Mouse (Mus musculus) embryonic facial prominence, embryonic 11.5 days (tissue): ENCODE measurements at regions not wholly inside any gene's neighbourhood (a gene's known extent, or its start where the extent isn't known, plus 50 kb on each side); places are given as distances from the start of the nearest gene placed in this dataset.

Source experiments
- ATAC-seq: fragments of 200-750 bp; cut with Nextera tagmentation; replicated peaks from 2 replicates; pipeline ENCODE4 v1.8.0; 2017; ENCODE audit warnings: low read depth; ENCODE audit not compliant: insufficient number of reproducible peaks, low FRiP score, low TSS enrichment
- DNase-seq: peaks from one replicate; pipeline ENCODE4 v3.0.0-alpha.2; 2015; ENCODE audit warnings: low spot score
- H3K27ac ChIP-seq: fragments of 300-500 bp; sonication (generic); replicated peaks from 2 replicates; pipeline ENCODE4 v1.5.1; 2014; ENCODE audit warnings: mild to moderate bottlenecking, low read depth, low read length, control low read depth
- H3K27me3 ChIP-seq: fragments of 300-500 bp; sonication (generic); 2 replicates; pipeline ENCODE4 v1.6.1; 2014; ENCODE audit warnings: mild to moderate bottlenecking, low read length, moderate library complexity, mixed read lengths; ENCODE audit not compliant: control insufficient read depth, insufficient read depth
- H3K36me3 ChIP-seq: fragments of 300-500 bp; sonication (generic); replicated peaks from 2 replicates; pipeline ENCODE4 v1.6.1; 2014; ENCODE audit warnings: low read depth, mild to moderate bottlenecking, low read length, moderate library complexity, mixed read lengths; ENCODE audit not compliant: control insufficient read depth, insufficient read depth
- H3K4me1 ChIP-seq: fragments of 300-500 bp; sonication (generic); 2 replicates; pipeline ENCODE4 v1.6.1; 2014; ENCODE audit warnings: low read length, mixed read lengths; ENCODE audit not compliant: control insufficient read depth, insufficient read depth
- H3K4me2 ChIP-seq: fragments of 300-500 bp; sonication (generic); 2 replicates; pipeline ENCODE4 v1.6.1; 2014; ENCODE audit warnings: low read depth, mild to moderate bottlenecking, control low read depth, low read length, moderate library complexity
- H3K4me3 ChIP-seq: fragments of 300-500 bp; sonication (generic); 2 replicates; pipeline ENCODE4 v1.5.1; 2014; ENCODE audit warnings: low read depth, low read length, control low read depth
- H3K9ac ChIP-seq: fragments of 300-500 bp; sonication (generic); replicated peaks from 2 replicates; pipeline ENCODE4 v1.6.1; 2014; ENCODE audit warnings: mild to moderate bottlenecking, control low read depth, low read length
- H3K9me3 ChIP-seq: fragments of 300-500 bp; sonication (generic); replicated peaks from 2 replicates; pipeline ENCODE4 v1.6.1; 2016; ENCODE audit warnings: mild to moderate bottlenecking, low read length, inconsistent platforms, mixed read lengths; ENCODE audit not compliant: control insufficient read depth
- WGBS: fragments of 180-500 bp; shearing (Covaris S2); extraction: QIAGEN DNeasy Blood & Tissue Kit; methylation state at CpG from one replicate; pipeline ENCODE4 v1.1.7; 2014; 5-methylcytosine and 5-hydroxymethylcytosine counted together

DNA sequence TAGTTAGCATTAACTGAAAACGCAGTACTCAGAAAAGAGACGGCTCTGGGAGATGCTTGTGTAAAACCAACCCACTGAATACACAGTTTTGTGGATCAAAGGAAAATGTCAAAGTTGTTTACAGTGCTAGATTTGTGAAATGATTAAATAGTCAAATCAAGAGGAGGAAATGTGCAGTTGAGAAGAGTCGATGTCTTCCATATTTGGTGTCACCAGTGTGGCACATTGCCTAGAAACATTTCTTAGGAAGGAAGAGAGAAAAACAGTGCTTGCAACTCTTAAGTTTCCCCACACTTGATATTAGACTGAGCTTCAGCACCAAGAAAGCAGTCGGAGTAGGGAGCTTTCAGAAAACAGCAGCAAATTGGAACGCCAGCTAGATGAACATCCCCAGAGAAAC is 1274.9 kb downstream of the Slc22a22 start:
- WGBS, result 80% methylated on average over 5 of the region's 5 CpGs
- DNase-seq, result no peak
- Histone ChIP-seq H3K27ac (no peak overlapping the region), H3K36me3 (no peaks in the 10 kb centered on the region), H3K9me3 (no peaks in the 10 kb centered on the region), H3K4me2 (no peak overlapping the region), H3K4me3 (no peak overlapping the region), H3K4me1 (no peaks in the 10 kb centered on the region), H3K27me3 (no peaks in the 10 kb centered on the region), H3K9ac (no peak overlapping the region)
- no peak for ATAC-seq

DNA sequence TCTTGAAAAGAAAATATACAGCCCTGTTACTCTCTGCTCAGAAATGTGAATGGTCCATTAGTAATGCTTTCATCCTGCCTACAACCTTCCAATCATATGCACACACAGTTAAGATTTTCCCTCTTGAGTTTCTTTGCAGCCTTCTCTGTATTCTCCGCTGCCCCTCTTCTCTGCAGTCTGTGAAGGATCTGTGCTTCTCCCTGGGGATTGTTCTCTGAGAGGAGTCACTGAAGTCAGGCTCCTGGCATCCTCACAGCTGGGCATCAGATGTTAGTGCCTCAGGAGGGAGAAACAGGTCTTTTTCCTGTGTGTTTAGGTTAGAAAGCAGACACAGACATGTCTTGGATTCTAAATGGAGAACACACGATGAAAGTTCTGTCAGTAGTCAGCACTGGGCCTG is 1278.1 kb downstream of the Slc22a22 start:
- WGBS, result 30% methylated on average over 2 of the region's 2 CpGs
- Histone ChIP-seq H3K27ac (no peak overlapping the region), H3K4me1 (no peaks in the 10 kb centered on the region), H3K4me2 (no peak overlapping the region), H3K36me3 (no peaks in the 10 kb centered on the region), H3K27me3 (no peaks in the 10 kb centered on the region), H3K9ac (no peak overlapping the region), H3K4me3 (no peak overlapping the region), H3K9me3 (no peaks in the 10 kb centered on the region)
- peak; percentile 55 for DNase-seq
- no peak for ATAC-seq

DNA sequence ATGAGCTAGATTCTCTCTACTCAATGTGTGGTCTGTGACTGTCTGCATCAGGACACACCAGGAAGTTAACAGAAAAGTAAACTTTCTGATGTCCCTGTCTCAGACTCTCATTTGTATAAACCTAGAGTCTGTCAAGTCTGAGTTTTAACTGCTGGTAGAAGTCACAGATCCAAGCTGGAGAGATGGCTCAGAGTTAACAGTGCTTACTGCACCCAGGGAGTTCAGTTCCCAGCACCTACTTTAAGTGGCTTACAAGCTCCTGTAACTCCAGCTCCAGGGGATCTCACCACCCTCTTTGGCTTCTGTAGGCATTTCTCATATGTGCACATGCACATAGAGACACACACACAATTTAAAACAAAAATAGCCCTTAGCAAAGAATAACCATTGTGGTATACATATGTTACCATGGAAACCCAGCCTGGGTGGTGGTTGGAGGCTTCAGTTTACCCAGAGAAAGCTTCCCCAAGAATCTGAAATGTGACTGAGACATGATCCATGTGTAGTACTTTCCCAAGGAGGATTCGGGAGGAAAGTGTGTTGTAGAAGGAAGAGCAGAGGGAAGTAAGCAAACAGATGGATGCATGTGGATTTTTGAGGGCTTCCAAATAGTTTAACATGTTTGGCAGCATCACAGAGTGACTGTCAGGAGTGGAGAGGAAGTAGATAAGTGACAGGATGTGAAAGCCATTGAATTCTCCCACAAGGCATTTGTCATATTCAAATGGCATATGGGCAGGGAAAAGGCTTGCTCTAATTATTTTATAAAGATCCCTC is 1279.8 kb downstream of the Slc22a22 start:
- Histone ChIP-seq H3K9me3 (no peaks in the 10 kb centered on the region), H3K27me3 (no peaks in the 10 kb centered on the region), H3K4me1 (no peaks in the 10 kb centered on the region), H3K36me3 (no peaks in the 10 kb centered on the region), H3K4me3 (no peak overlapping the region), H3K4me2 (no peak overlapping the region), H3K27ac (no peak overlapping the region), H3K9ac (no peak overlapping the region; the same call in 1 of the 2 replicates)
- ATAC-seq (no peak), DNase-seq (peak; percentile 2)
- 81% methylated on average over 1 of the region's 1 CpGs for WGBS

DNA sequence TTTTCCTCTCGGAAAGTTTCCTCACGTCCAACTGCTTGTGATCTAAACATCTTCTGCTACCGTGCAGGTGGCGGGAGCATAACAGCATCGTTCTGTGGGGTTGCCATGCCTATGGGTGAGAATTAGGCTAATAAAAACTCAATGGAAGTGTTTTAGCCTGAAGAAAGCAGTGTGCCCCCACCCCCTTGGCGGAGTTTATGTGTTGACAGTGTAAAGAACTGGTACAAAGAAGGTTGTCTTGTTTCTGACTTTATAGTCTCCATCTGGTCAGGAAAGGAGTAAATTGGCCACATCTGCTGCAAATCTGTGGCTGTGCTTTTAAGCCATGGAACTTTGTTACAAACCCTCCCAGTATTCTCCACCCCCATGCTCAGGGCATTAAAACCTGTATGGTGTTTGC is 1311.2 kb downstream of the Slc22a22 start:
- Histone ChIP-seq H3K4me2 (peak overlapping the region; percentile 7; the same call in 1 of the 2 replicates), H3K4me1 (no peaks in the 10 kb centered on the region), H3K4me3 (no peak overlapping the region), H3K36me3 (no peaks in the 10 kb centered on the region), H3K9ac (no peak overlapping the region), H3K27ac (peak overlapping the region; percentile 41), H3K9me3 (no peaks in the 10 kb centered on the region), H3K27me3 (no peaks in the 10 kb centered on the region)
- ATAC-seq, result 0 out of 2 replicates have a peak, but pooled peaks have one; percentile 44
- 28% methylated on average over 6 of the region's 6 CpGs for WGBS
- peak; percentile 88 for DNase-seq

DNA sequence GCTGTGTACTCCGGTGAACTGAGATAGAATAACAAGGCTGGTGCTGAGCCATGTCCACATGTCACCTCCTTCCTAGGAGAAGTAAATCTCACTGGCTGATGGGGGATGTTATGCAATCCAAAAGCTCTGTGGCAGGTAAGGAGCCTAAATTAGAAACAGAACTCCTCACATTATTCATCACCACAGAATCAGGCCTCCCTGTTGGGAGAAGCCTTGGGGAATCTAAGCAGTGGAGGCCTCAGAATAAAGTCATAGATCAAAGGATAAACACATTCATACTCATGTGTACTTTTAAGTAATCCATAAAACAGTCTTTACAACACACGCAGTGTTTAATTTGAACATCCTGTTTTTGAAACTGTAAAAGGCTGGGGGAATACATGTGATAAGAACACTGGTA is 1318.7 kb downstream of the Slc22a22 start:
- Histone ChIP-seq H3K4me3 (no peak overlapping the region), H3K4me1 (no peaks in the 10 kb centered on the region), H3K27me3 (no peaks in the 10 kb centered on the region), H3K27ac (no peak overlapping the region), H3K9me3 (no peaks in the 10 kb centered on the region), H3K36me3 (no peaks in the 10 kb centered on the region), H3K9ac (no peak overlapping the region), H3K4me2 (no peak overlapping the region)
- no peak for ATAC-seq
- WGBS, result 41% methylated on average over 2 of the region's 2 CpGs
- peak; percentile 35 for DNase-seq

DNA sequence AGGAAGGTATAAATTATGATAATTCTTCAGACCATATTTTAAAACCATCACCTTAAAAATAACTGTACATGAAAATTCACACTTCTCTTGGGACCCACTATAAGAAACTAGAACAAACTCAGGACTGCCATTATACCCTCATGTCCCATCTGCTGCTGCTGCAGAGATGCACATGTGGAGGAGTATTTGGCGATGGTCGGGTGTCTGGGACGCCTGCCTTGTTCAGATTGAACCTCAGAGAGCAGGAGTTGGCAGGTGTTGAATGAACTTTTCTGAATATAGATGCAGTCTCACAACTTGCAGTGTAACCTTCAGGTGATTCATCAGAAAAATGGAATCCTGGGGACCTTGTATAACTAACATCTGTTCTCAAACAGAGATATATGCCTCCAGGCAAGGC is 1338.0 kb downstream of the Slc22a22 start:
- Histone ChIP-seq H3K9ac (no peak overlapping the region), H3K4me1 (no peaks in the 10 kb centered on the region), H3K9me3 (no peaks in the 10 kb centered on the region), H3K4me2 (no peak overlapping the region), H3K4me3 (no peak overlapping the region), H3K27ac (no peak overlapping the region), H3K27me3 (no peaks in the 10 kb centered on the region), H3K36me3 (no peaks in the 10 kb centered on the region)
- no peak for ATAC-seq
- WGBS, result 83% methylated on average over 3 of the region's 3 CpGs
- no peak for DNase-seq

DNA sequence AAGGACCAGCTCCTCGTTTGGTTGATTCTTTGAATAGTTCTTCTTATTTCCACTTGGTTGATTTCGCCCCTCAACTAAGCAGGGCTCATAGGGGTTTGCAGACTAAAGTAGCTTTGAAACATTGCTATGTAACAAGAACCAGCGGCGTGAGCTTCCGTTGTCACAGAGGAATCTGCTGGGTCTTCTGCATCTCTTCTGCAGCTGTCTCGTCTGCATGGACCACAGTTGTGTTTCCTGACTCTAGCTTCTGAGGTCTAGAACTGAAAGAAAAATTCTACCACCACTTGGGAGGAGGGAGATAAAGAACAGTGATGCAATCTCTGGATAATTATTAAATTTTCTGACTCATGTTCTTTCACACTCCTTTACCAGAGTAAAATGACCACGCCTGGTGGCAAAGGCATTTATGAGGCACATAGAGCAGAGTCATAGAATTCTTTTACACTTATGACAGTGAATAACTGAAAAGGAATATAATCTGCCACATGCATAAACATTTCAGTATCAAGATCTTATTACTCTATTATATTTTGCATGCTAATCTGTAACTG is 1340.9 kb downstream of the Slc22a22 start:
- H3K9me3 ChIP-seq, result no peaks in the 10 kb centered on the region
- no peak overlapping the region for H3K9ac ChIP-seq
- ATAC-seq (no peak), DNase-seq (no peak)
- H3K4me2 ChIP-seq, result no peak overlapping the region
- H3K27ac ChIP-seq, result no peak overlapping the region
- no peak overlapping the region for H3K4me3 ChIP-seq
- no peaks in the 10 kb centered on the region for H3K27me3 ChIP-seq
- no peaks in the 10 kb centered on the region for H3K4me1 ChIP-seq
- H3K36me3 ChIP-seq, result no peaks in the 10 kb centered on the region
- WGBS, result 78% methylated on average over 7 of the region's 7 CpGs

DNA sequence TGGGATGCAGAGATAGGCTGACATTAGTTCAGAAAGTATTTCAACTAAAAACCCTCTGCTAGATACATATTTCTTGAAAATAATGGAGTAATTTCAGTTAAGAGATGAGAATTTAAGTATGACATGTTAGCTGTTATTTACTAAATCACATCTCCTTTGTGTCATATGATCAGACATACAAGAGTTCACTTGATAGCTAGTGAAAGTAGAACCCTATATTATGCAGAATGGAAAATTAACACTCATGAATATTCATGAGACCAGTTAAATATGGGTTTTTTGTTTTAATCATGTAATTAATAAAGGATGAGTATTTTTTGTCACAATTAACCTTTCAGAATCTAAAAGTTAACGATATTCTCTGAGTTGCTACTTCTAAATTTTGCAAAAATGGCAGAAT is 1349.4 kb downstream of the Slc22a22 start:
- 86% methylated on average over 1 of the region's 1 CpGs for WGBS
- H3K27me3 ChIP-seq, result no peaks in the 10 kb centered on the region
- H3K9ac ChIP-seq, result no peak overlapping the region
- DNase-seq (no peak), ATAC-seq (no peak)
- H3K4me1 ChIP-seq, result no peaks in the 10 kb centered on the region
- H3K4me2 ChIP-seq, result no peak overlapping the region
- H3K36me3 ChIP-seq, result no peaks in the 10 kb centered on the region
- H3K27ac ChIP-seq, result no peak overlapping the region
- H3K9me3 ChIP-seq, result no peaks in the 10 kb centered on the region
- no peak overlapping the region for H3K4me3 ChIP-seq
